Mouse (Mus musculus) embryonic facial prominence, embryonic 13.5 days (tissue): ENCODE measurements at regions not wholly inside any gene's neighbourhood (a gene's known extent, or its start where the extent isn't known, plus 50 kb on each side); places are given as distances from the start of the nearest gene placed in this dataset.

Source experiments
- ATAC-seq: fragments of 200-750 bp; cut with Nextera tagmentation; 2 replicates; pipeline ENCODE4 v1.8.0; 2017; ENCODE audit warnings: low read depth; ENCODE audit not compliant: insufficient number of reproducible peaks, insufficient read depth, low FRiP score, low TSS enrichment
- H3K27ac ChIP-seq: fragments of 300-500 bp; sonication (generic); 2 replicates; pipeline ENCODE4 v1.5.1; 2015; ENCODE audit warnings: moderate library complexity, mild to moderate bottlenecking, inconsistent platforms
- H3K27me3 ChIP-seq: fragments of 300-500 bp; sonication (generic); 2 replicates; pipeline ENCODE4 v1.6.1; 2015; ENCODE audit warnings: mild to moderate bottlenecking, inconsistent platforms
- H3K36me3 ChIP-seq: fragments of 300-500 bp; sonication (generic); 2 replicates; pipeline ENCODE4 v1.6.1; 2015; ENCODE audit warnings: mild to moderate bottlenecking, inconsistent platforms
- H3K4me1 ChIP-seq: fragments of 300-500 bp; sonication (generic); 2 replicates; pipeline ENCODE4 v1.6.1; 2015; ENCODE audit warnings: inconsistent platforms
- H3K4me2 ChIP-seq: fragments of 300-500 bp; sonication (generic); 2 replicates; pipeline ENCODE4 v1.6.1; 2015; ENCODE audit warnings: moderate library complexity, mild to moderate bottlenecking, inconsistent platforms
- H3K4me3 ChIP-seq: fragments of 300-500 bp; sonication (generic); 2 replicates; pipeline ENCODE4 v1.5.1; 2015; ENCODE audit warnings: mild to moderate bottlenecking, inconsistent platforms
- H3K9ac ChIP-seq: fragments of 300-500 bp; sonication (generic); 2 replicates; pipeline ENCODE4 v1.6.1; 2015; ENCODE audit warnings: mild to moderate bottlenecking, inconsistent platforms
- H3K9me3 ChIP-seq: fragments of 300-500 bp; sonication (generic); 2 replicates; pipeline ENCODE4 v1.6.1; 2016; ENCODE audit warnings: inconsistent platforms
- WGBS: fragments of 180-500 bp; shearing (Covaris S2); methylation state at CpG from one replicate; pipeline ENCODE4 v1.1.7; 2015; ENCODE audit warnings: mixed read lengths; 5-methylcytosine and 5-hydroxymethylcytosine counted together

DNA sequence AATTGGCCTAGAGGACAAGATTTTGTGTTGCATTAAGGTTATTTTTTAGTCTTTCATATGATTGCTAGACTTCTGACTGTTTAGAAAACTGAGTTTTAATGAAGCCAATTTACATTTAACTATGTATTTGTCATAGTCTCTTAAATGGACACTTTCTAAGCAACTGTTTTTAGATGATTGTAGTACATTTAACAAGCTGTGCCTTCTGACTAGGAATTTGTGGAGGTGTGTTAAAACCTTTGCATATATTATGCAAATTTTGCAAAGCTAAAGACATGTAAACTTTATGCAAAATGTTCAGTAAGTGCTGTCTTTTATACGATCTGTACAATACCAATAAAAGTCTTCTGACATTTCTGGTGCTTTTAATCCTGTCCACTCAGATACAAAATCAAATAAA is 171.9 kb downstream of the 4930544G11Rik start:
- no peaks in the 10 kb centered on the region for H3K4me1 ChIP-seq
- no peak overlapping the region for H3K4me2 ChIP-seq
- H3K27ac ChIP-seq = no peak overlapping the region
- no peaks in the 10 kb centered on the region for H3K9me3 ChIP-seq
- ATAC-seq = no peak
- no peak overlapping the region for H3K9ac ChIP-seq
- H3K36me3 ChIP-seq = no peaks in the 10 kb centered on the region
- H3K4me3 ChIP-seq = no peak overlapping the region
- H3K27me3 ChIP-seq = no peaks in the 10 kb centered on the region
- WGBS = 58% methylated on average over 1 of the region's 1 CpGs

DNA sequence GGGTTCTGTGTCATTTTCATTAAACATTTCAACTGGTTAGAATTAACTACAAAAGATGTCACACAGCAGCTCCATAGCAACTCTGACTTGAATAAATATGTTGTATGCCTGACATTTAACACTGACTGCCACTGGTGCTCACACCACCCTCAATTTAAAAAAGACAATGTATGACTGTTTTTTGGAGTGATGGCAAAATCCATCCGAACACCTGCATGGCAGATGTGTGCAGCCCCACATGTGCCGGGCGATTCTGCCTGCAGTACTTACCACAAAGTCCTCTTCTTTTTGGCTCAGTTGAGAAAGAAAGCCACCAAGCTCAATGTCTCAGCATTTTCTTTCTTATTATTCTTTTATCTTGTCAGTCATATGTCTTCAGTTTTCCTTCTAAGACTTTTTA is 199.4 kb downstream of the 4930544G11Rik start:
- Histone ChIP-seq H3K27ac (no peak overlapping the region), H3K27me3 (no peaks in the 10 kb centered on the region), H3K4me3 (no peak overlapping the region), H3K9me3 (no peaks in the 10 kb centered on the region), H3K36me3 (no peaks in the 10 kb centered on the region), H3K4me2 (no peak overlapping the region), H3K9ac (no peak overlapping the region), H3K4me1 (peaks cover 2% of the 10 kb centered on the region; the same call in 1 of the 2 replicates)
- WGBS = 30% methylated on average over 3 of the region's 3 CpGs
- ATAC-seq = no peak

DNA sequence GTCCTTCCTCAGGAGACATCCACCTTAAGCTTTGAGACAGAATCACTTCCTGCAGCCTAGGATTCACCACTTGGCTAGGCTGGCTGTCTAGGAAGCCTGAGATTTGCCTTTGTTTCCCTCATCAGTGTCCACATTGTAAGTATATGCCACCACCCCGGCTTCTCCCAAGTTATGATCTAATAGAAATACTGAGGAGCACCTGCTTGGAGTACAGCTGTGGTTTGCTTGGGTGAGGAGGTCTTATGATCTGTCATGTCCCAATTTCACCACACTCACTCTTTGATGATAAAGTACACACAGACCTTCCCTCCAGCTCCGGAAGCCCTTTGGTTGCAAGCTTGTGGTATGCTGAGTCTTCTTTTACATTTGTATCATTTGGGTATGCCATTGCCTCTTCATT is 202.4 kb downstream of the 4930544G11Rik start:
- H3K4me3 ChIP-seq = no peak overlapping the region
- no peak for ATAC-seq
- no peak overlapping the region for H3K27ac ChIP-seq
- no peak overlapping the region for H3K4me2 ChIP-seq
- WGBS = 92% methylated on average over 2 of the region's 2 CpGs
- H3K27me3 ChIP-seq = no peaks in the 10 kb centered on the region
- H3K9ac ChIP-seq = no peak overlapping the region
- H3K36me3 ChIP-seq = no peaks in the 10 kb centered on the region
- H3K9me3 ChIP-seq = no peaks in the 10 kb centered on the region
- H3K4me1 ChIP-seq = peaks cover 2% of the 10 kb centered on the region; the same call in 1 of the 2 replicates

DNA sequence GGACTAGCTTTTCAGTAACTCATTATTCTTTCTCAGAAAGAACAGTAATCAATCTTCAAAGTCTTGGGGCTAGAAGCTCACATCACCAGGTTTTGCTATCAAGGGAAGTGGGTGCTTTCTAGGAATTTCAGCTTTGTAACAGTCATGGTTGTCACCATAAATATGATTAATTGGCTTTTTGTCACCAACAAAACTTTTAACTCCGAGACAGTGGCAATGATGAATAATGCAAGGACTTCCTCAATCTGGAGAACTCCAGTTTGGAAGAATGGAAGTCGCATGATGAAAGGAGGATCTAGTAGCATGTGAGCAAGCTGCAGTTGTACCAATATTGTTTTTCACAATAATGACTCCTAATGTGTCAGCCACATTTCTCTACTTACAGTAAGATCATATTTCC is 208.4 kb downstream of the 4930544G11Rik start:
- Histone ChIP-seq H3K4me3 (no peak overlapping the region), H3K4me1 (no peaks in the 10 kb centered on the region), H3K9me3 (no peaks in the 10 kb centered on the region), H3K4me2 (no peak overlapping the region), H3K27me3 (no peaks in the 10 kb centered on the region), H3K36me3 (no peaks in the 10 kb centered on the region), H3K27ac (no peak overlapping the region), H3K9ac (no peak overlapping the region)
- WGBS = 81% methylated on average over 2 of the region's 2 CpGs
- ATAC-seq = no peak

DNA sequence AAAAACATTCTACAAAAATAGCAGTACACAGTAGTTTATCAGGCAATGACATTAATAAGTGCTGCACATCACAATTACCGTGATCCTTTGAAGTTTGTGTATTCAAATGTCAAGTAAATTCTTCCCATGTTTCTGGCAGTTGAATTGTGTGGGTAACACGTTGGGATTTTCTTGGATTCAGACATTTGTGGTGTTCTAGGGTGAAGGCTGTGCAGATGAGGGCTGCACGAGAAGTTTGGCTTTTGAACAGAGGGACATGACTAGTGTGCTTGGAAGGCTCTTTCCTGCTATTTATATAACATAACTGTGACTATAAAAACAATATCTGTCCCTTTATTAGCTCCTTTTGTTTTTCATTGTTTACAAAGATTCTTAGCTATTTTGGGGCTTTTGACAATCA is 216.5 kb downstream of the 4930544G11Rik start:
- H3K9me3 ChIP-seq = no peaks in the 10 kb centered on the region
- no peaks in the 10 kb centered on the region for H3K4me1 ChIP-seq
- no peak overlapping the region for H3K4me2 ChIP-seq
- 67% methylated on average over 3 of the region's 3 CpGs for WGBS
- no peak overlapping the region for H3K27ac ChIP-seq
- H3K4me3 ChIP-seq = no peak overlapping the region
- ATAC-seq = no peak
- H3K27me3 ChIP-seq = no peaks in the 10 kb centered on the region
- no peaks in the 10 kb centered on the region for H3K36me3 ChIP-seq
- no peak overlapping the region for H3K9ac ChIP-seq

DNA sequence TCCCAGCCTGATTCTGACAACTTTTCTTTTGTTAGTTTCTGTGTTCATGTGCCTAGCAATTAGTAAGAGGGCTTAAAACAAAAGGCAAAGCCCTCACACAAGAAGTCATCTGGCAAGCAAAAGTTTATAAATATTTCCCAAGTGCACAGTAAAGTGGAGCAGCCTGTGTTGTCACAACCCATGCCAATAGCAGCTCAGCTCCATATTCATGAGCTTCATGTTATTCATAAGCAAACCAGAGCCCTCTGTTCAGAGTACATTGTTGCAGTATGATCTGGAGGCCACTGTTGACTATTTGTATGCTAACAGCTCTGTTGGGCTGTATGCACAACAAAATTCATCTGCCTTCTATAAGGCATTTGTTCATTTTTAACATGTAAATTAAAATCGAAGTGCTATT is 245.6 kb downstream of the 4930544G11Rik start:
- no peak overlapping the region for H3K9ac ChIP-seq
- ATAC-seq = no peak
- no peak overlapping the region for H3K4me2 ChIP-seq
- no peak overlapping the region for H3K27ac ChIP-seq
- no peak overlapping the region for H3K4me3 ChIP-seq
- H3K9me3 ChIP-seq = no peaks in the 10 kb centered on the region
- H3K4me1 ChIP-seq = peaks cover 7% of the 10 kb centered on the region
- no peaks in the 10 kb centered on the region for H3K36me3 ChIP-seq
- WGBS = 83% methylated on average over 1 of the region's 1 CpGs
- no peaks in the 10 kb centered on the region for H3K27me3 ChIP-seq

DNA sequence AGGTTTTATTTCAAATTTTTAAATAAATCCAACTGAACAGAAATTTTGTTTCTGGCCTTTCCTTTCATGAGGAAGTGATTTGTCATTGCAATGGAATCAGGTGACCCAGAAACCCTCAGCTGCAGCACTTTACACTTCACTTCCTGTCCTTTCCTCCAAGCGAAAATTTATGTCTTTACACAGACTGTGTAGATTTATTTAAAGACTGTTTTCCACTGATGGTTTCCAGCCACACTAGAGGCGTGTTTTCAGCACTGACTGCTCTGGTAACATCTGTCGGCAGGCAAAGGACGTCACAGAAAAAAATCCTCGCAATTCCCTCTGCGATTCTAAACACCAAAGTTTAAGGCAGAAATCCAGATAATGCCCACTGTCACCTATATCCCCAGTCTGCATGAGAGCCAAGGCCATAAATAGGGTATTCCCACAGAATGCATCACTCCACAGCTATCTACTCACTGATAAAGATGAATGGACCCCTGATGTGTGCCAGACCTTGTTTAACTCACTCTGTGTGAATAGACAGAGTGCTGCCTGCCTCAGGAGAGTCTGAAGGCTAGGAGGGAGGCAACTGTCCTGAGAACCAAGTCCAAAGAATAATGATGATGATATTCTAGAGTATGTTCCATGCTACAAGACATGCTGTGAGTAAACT is 247.9 kb downstream of the 4930544G11Rik start:
- WGBS = 43% methylated on average over 6 of the region's 6 CpGs
- H3K27ac ChIP-seq = no peak overlapping the region
- H3K4me2 ChIP-seq = no peak overlapping the region
- H3K27me3 ChIP-seq = no peaks in the 10 kb centered on the region
- H3K4me1 ChIP-seq = peaks cover 7% of the 10 kb centered on the region
- H3K9ac ChIP-seq = no peak overlapping the region
- H3K9me3 ChIP-seq = no peaks in the 10 kb centered on the region
- ATAC-seq = no peak
- no peaks in the 10 kb centered on the region for H3K36me3 ChIP-seq
- no peak overlapping the region for H3K4me3 ChIP-seq

DNA sequence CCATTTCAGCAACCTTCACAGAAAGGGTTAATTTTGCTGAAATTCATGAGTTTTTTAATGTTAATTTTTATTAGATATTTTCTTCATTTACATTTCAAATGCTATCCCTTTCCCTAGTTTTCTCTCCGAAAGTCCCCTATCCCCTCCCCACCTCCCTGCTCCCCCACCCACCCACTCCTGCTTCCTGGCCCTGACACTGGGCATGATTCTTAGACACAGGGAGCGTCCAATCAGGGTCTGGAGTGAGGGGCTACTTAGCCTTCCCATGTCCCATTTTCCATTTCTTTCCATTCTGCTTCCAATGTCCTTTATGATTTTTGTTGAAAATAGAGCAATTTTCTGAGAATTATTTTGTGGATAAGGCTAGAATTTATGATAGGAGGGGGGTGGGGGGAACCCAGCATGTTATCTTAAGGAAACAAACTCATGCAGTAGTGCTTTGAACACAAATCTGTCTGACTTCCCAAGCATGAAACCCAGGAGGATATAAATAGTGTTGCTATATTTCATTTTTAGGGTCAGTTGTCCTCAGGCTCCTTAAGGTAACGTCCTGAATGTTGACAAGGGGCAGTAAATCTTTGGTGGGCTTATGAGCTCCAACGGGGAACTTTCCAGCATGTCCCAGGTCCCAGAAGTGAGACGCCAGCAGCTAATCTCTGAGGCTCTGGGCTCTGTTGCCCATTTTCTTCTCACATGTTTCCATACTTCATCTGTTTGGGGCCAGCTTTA is 254.0 kb downstream of the 4930544G11Rik start:
- H3K9me3 ChIP-seq = no peaks in the 10 kb centered on the region
- H3K9ac ChIP-seq = no peak overlapping the region
- no peak overlapping the region for H3K27ac ChIP-seq
- no peak for ATAC-seq
- no peaks in the 10 kb centered on the region for H3K4me1 ChIP-seq
- H3K4me3 ChIP-seq = no peak overlapping the region
- 85% methylated on average over 5 of the region's 5 CpGs for WGBS
- no peaks in the 10 kb centered on the region for H3K27me3 ChIP-seq
- no peaks in the 10 kb centered on the region for H3K36me3 ChIP-seq
- H3K4me2 ChIP-seq = no peak overlapping the region

DNA sequence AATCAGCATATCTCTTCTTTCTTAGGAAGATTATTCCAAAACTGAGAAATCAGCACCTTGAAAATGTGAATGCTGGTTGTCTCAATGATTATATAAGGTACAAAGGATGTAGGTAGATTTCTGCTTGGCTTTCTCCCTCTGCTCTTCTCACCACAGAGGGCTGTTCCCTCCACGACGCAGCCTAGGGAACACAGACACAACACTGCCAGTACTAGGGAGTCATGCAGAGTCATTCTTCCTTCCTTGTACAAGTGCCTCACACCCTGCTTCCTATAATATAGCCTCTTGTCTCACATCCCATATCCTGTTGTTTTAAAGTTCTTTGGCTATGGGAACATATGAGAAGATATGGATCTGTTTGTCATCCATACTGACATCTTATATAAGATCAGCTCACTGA is 265.1 kb downstream of the 4930544G11Rik start:
- H3K27me3 ChIP-seq = no peaks in the 10 kb centered on the region
- no peaks in the 10 kb centered on the region for H3K36me3 ChIP-seq
- no peaks in the 10 kb centered on the region; the same call in 1 of the 2 replicates for H3K4me1 ChIP-seq
- H3K27ac ChIP-seq = no peak overlapping the region
- ATAC-seq = no peak
- H3K4me2 ChIP-seq = no peak overlapping the region
- 66% methylated on average over 2 of the region's 2 CpGs for WGBS
- no peak overlapping the region for H3K9ac ChIP-seq
- H3K9me3 ChIP-seq = no peaks in the 10 kb centered on the region
- no peak overlapping the region for H3K4me3 ChIP-seq

DNA sequence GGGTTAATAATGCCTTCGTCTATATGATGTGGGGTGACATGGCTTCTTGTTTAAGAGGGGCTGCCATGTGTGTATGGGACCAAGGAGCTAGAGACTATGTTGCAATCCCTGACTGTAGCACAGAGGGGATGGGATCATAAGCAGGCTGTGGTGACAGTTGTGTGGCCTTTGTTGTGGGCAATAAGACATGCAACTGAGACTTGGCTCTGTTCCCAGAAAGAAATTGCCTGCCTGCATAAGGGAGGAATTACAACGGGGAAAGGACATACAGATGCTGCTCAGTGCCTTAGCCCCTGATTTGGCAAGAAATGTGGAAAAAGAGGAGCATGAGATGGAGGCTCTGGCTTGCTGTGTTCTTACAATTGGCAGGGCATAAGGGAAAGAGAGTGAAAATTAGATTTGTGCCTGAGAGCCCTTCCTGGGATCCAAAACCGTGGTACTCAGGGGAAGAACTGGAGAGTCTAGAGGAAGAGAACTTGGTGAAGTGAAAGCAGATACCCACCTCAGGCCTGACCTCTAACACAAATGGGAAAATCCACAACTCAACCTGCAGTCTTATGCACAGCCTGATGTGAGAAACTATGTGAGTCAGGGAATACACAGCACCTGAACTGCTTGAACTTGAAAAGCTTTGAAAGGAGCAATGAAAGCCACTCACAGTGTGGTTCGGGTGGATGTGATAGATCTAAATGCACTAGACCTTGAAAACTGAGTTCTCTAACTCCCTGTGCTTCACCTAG is 271.9 kb downstream of the 4930544G11Rik start:
- ATAC-seq = peak; percentile 85
- no peaks in the 10 kb centered on the region for H3K27me3 ChIP-seq
- H3K4me2 ChIP-seq = no peak overlapping the region
- H3K4me3 ChIP-seq = no peak overlapping the region
- no peaks in the 10 kb centered on the region for H3K36me3 ChIP-seq
- WGBS = 26% methylated on average over 4 of the region's 4 CpGs
- no peaks in the 10 kb centered on the region for H3K9me3 ChIP-seq
- peak overlapping the region; percentile 64 for H3K27ac ChIP-seq
- peaks cover 17% of the 10 kb centered on the region for H3K4me1 ChIP-seq
- H3K9ac ChIP-seq = no peak overlapping the region

DNA sequence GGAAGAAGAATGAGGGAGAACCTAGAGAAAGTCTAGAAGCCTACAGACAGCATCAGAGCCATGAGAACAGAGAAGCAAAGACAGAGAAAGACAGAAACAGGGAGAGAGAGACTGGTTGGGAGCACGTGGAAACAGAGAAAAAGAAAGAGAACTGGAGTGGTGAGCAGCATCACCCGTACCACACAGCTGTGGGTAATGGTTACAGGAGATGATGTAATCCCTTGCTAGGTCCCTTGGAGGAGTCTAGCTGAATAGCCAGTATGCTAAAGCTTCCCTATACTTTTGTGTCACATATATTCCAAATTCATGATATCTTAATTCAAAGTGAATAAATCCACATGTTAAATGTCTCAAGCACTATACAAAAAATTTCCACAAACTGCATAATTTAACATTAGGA is 284.0 kb downstream of the 4930544G11Rik start:
- Histone ChIP-seq H3K9me3 (no peaks in the 10 kb centered on the region), H3K4me3 (no peak overlapping the region), H3K36me3 (no peaks in the 10 kb centered on the region), H3K9ac (no peak overlapping the region), H3K27ac (no peak overlapping the region), H3K4me1 (no peaks in the 10 kb centered on the region), H3K4me2 (no peak overlapping the region), H3K27me3 (no peaks in the 10 kb centered on the region)
- ATAC-seq = no peak
- 75% methylated on average over 2 of the region's 2 CpGs for WGBS

DNA sequence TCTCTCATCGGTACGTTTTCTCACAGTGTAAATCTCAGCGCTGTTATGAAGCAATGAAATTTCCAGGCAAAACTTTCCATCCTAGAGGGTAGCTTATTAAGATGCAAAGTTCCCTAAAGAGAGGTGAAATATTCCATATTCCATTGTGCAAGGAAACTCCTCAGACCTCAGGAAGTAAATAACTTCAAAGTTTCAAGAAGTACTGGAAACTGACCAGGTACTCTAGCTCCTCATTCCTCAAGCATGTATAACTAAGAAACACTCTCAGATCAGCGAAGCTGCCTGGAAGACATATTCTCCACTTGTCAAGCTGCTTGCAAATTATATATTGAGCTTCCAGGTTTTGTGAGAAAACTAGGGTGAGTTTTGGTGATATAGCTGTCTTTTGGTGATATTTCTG is 279.8 kb upstream of the Mad2l1 start:
- Histone ChIP-seq H3K9ac (no peak overlapping the region), H3K4me2 (no peak overlapping the region), H3K27me3 (0 out of 2 replicates have a peak, but pooled peaks cover 3% of the 10 kb centered on the region), H3K36me3 (no peaks in the 10 kb centered on the region), H3K4me3 (no peak overlapping the region), H3K4me1 (0 out of 2 replicates have a peak, but pooled peaks cover 4% of the 10 kb centered on the region), H3K9me3 (no peaks in the 10 kb centered on the region), H3K27ac (no peak overlapping the region)
- WGBS = 92% methylated on average over 4 of the region's 4 CpGs
- no peak for ATAC-seq
